Mouse (Mus musculus): ENCODE data around the gene Cacna1h.

- TF ChIP-seq USF1 (IDR thresholded peaks at IDR 0.05; ENCODE audit: low read depth) = no peak
- no peak for TF ChIP-seq POLR2A (IDR thresholded peaks at IDR 0.05; ENCODE audit: insufficient read length, low read depth)
- TF ChIP-seq MYOD1 (IDR thresholded peaks at IDR 0.05; ENCODE audit: control insufficient read depth in 1 of 3, insufficient read length in 2 of 3, low read depth in 2 of 3) = no peak
- TF ChIP-seq MYOG (IDR thresholded peaks at IDR 0.05; ENCODE audit: control insufficient read depth in 1 of 3, insufficient read depth in 1 of 3, insufficient read length in 2 of 3, low read depth in 2 of 3) = no peak
- TF ChIP-seq POLR2AphosphoS2 (IDR thresholded peaks at IDR 0.05; ENCODE audit: insufficient read length, low read depth) = no peak
- TF ChIP-seq E2F4 (IDR thresholded peaks at IDR 0.05; ENCODE audit: insufficient read depth) = no peak
- TF ChIP-seq TCF12 (IDR thresholded peaks at IDR 0.05; ENCODE audit: insufficient read depth, poor library complexity, severe bottlenecking) = no peak
- no peak for TF ChIP-seq CEBPB (IDR thresholded peaks at IDR 0.05; ENCODE audit: insufficient read depth, poor library complexity, severe bottlenecking)
- no peak for TF ChIP-seq REST (IDR thresholded peaks at IDR 0.05; ENCODE audit: insufficient read depth, insufficient read length)
- no peak for TF ChIP-seq SRF (IDR thresholded peaks at IDR 0.05; ENCODE audit: control insufficient read depth, insufficient read length, low read depth)
Observed at GRCm38 (mm10) chr17:25405224-25405895, 28.2 kb downstream of the Cacna1h start.

Measured in myocyte (in vitro differentiated cells).